Mouse (Mus musculus) limb, embryonic 14.5 days (tissue): ENCODE measurements at regions not wholly inside any gene's neighbourhood (a gene's known extent, or its start where the extent isn't known, plus 50 kb on each side); places are given as distances from the start of the nearest gene placed in this dataset.

Source experiments
- ATAC-seq: fragments of 200-750 bp; cut with Nextera tagmentation; 2 replicates; pipeline ENCODE4 v1.8.0; 2017; ENCODE audit warnings: low read depth, moderate number of reproducible peaks, moderate TSS enrichment; ENCODE audit not compliant: low FRiP score
- DNase-seq: peaks from one replicate; pipeline ENCODE4 v3.0.0-alpha.2; 2015; ENCODE audit warnings: low spot score
- H3K27ac ChIP-seq: fragments of 300-500 bp; sonication (generic); replicated peaks from 2 replicates; pipeline ENCODE4 v1.5.1; 2014; ENCODE audit warnings: low read depth, mild to moderate bottlenecking, low read length, moderate library complexity, mixed read lengths
- H3K27me3 ChIP-seq: fragments of 300-500 bp; sonication (generic); 2 replicates; pipeline ENCODE4 v1.6.1; 2014; ENCODE audit warnings: low read length, mixed read lengths; ENCODE audit not compliant: control insufficient read depth, insufficient read depth
- H3K36me3 ChIP-seq: fragments of 300-500 bp; sonication (generic); 2 replicates; pipeline ENCODE4 v1.6.1; 2014; ENCODE audit warnings: mild to moderate bottlenecking, low read length, moderate library complexity, mixed read lengths; ENCODE audit not compliant: control insufficient read depth, insufficient read depth
- H3K4me1 ChIP-seq: fragments of 300-500 bp; sonication (generic); 2 replicates; pipeline ENCODE4 v1.6.1; 2014; ENCODE audit warnings: antibody characterized with exemption, low read length, mixed read lengths; ENCODE audit not compliant: control insufficient read depth, insufficient read depth
- H3K4me2 ChIP-seq: fragments of 300-500 bp; sonication (generic); replicated peaks from 2 replicates; pipeline ENCODE4 v1.6.1; 2014; ENCODE audit warnings: low read depth, mild to moderate bottlenecking, low read length, moderate library complexity; ENCODE audit not compliant: severe bottlenecking
- H3K4me3 ChIP-seq: fragments of 300-500 bp; sonication (generic); replicated peaks from 2 replicates; pipeline ENCODE4 v1.5.1; 2014; ENCODE audit warnings: low read length
- H3K9ac ChIP-seq: fragments of 300-500 bp; sonication (generic); 2 replicates; pipeline ENCODE4 v1.6.1; 2014; ENCODE audit warnings: mild to moderate bottlenecking, low read depth, low read length, moderate library complexity; ENCODE audit not compliant: severe bottlenecking
- H3K9me3 ChIP-seq: fragments of 300-500 bp; sonication (generic); 2 replicates; pipeline ENCODE4 v1.6.1; 2016; ENCODE audit warnings: low read length; ENCODE audit not compliant: control insufficient read depth
- POLR2A ChIP-seq: fragments of 200-500 bp; IDR thresholded peaks from 2 replicates; pipeline ENCODE4 v1.8.0; 2012; ENCODE audit warnings: inconsistent platforms, mild to moderate bottlenecking, moderate library complexity, borderline replicate concordance; ENCODE audit not compliant: insufficient read depth, insufficient read length; ENCODE audit errors: extremely low read depth
- WGBS: fragments of 180-500 bp; shearing (Covaris S2); extraction: QIAGEN DNeasy Blood & Tissue Kit; methylation state at CpG from one replicate; pipeline ENCODE4 v1.1.7; 2014; 5-methylcytosine and 5-hydroxymethylcytosine counted together

- TF ChIP-seq POLR2A, result no peak
- WGBS, result 82% methylated on average over 4 of the region's 4 CpGs
- Histone ChIP-seq H3K36me3 (no peaks in the 10 kb centered on the region), H3K4me3 (no peak overlapping the region), H3K9ac (no peak overlapping the region), H3K9me3 (no peaks in the 10 kb centered on the region), H3K27me3 (no peaks in the 10 kb centered on the region), H3K4me2 (no peak overlapping the region), H3K27ac (no peak overlapping the region), H3K4me1 (no peaks in the 10 kb centered on the region)
- DNase-seq, result no peak
- ATAC-seq, result no peak
These were observed 276.3 kb upstream of the Rnf32 start for GRCm38 (mm10) chr5:28919296-28920063.

DNA sequence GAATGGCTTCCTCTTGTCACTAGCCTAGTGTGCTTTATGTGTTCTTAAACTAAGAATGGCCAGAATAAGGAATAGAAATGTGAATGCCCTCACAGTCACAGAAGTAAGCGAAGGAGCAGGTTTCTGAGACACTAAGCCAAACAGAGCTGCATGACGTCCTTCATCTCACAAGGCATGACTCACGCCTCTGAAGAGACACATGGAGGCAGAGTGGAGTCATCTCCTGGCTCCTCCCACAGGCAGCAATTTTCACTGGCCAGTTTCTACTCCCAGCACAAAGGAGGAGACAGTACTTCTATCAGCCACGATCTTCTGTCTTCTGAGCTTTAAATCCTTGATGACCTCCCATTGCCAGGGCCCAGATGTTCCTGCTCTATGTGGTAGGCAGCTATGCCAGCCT is 291.3 kb upstream of the Rnf32 start:
- no peak for ATAC-seq
- no peak overlapping the region for H3K27ac ChIP-seq
- no peak for DNase-seq
- TF ChIP-seq POLR2A, result no peak
- no peak overlapping the region for H3K4me3 ChIP-seq
- H3K4me1 ChIP-seq, result no peaks in the 10 kb centered on the region
- no peak overlapping the region for H3K9ac ChIP-seq
- H3K27me3 ChIP-seq, result no peaks in the 10 kb centered on the region
- no peaks in the 10 kb centered on the region for H3K36me3 ChIP-seq
- WGBS, result 52% methylated on average over 4 of the region's 4 CpGs
- H3K4me2 ChIP-seq, result no peak overlapping the region
- no peaks in the 10 kb centered on the region for H3K9me3 ChIP-seq

DNA sequence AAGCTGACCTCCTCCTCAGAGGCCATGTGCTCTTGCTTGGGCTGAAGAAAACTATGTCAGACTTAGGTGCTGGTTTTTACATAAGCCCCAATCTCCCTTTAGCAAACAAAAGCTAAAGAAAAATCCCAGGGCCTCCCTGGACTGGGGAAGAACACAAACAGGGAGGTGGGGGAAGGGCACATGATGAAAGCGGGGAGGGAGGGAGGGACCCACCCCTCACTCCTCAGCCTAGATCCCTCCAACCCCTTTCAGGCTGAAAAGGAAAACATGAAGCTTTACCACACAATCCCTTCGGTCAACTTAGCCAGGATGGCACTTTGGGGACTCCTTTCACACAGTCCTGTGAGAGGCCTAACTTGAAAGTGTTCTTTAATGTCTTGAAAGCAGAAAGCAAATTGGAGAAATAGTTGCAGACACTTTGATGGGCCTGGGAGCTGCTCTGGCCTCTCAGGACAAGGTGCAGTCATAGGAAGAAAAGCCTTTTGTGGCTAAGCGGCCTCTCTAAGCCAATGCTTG is 291.9 kb upstream of the Rnf32 start:
- no peaks in the 10 kb centered on the region for H3K36me3 ChIP-seq
- no peak overlapping the region for H3K4me2 ChIP-seq
- no peak for DNase-seq

DNA sequence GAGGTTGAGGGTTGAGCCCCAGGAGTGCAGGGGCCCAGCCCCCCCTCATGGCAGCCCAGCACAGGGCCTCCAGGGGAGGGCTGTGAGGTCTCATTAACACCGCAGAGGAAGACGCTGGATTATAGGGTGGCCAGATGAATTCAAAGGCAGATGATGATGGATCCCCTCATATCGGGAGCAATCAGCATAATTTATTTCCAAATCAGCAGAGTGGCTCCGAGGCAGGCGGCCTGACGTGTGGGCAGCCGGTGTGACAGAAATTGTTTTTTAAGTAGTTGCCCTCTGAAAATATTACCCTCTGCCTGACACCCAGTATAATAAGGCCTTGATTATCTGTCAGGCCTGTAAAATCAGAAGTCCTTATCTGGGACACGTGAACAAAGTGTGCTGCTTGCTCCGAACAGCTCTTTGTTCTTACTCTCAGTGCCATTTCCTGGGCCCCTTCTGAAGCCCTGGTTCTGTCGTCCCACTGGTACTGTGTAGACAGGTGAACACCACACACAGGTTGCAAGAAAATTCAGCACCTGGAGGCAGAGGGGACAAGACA is 303.0 kb upstream of the Rnf32 start:
- no peak for TF ChIP-seq POLR2A
- no peak overlapping the region for H3K4me2 ChIP-seq
- DNase-seq (no peak), ATAC-seq (no peak)
- no peak overlapping the region for H3K9ac ChIP-seq
- no peaks in the 10 kb centered on the region for H3K4me1 ChIP-seq
- no peaks in the 10 kb centered on the region for H3K36me3 ChIP-seq
- H3K27me3 ChIP-seq, result no peaks in the 10 kb centered on the region
- H3K27ac ChIP-seq, result no peak overlapping the region
- WGBS, result 22% methylated on average over 10 of the region's 10 CpGs
- no peaks in the 10 kb centered on the region for H3K9me3 ChIP-seq
- no peak overlapping the region for H3K4me3 ChIP-seq

More for the DNA sequence above, 291.9 kb upstream of the Rnf32 start:
- no peaks in the 10 kb centered on the region for H3K4me1 ChIP-seq
- H3K27me3 ChIP-seq, result no peaks in the 10 kb centered on the region
- TF ChIP-seq POLR2A, result no peak
- no peak for ATAC-seq
- H3K27ac ChIP-seq, result no peak overlapping the region
- no peaks in the 10 kb centered on the region for H3K9me3 ChIP-seq
- 19% methylated on average over 2 of the region's 3 CpGs for WGBS
- H3K4me3 ChIP-seq, result no peak overlapping the region
- no peak overlapping the region for H3K9ac ChIP-seq

DNA sequence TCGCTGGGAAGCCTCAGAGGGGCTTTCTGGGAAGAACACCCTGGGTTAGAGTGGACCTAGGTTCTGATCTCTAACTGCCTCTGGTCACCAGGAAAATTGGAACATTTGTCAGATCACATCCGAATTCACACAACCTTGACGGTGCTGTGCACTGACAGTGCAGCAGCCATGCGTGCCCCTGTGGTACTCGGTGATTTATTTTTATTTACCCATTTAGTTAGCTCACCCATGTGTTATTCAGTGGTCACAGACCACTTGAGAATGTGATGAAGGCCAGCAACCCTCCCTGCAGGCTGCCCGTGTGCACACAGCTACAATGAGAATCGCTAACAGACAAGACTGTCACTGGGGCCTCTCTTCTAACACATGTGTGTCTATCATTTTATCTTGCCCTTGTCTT is 303.8 kb upstream of the Rnf32 start:
- Histone ChIP-seq H3K4me1 (no peaks in the 10 kb centered on the region), H3K4me3 (no peak overlapping the region), H3K27ac (no peak overlapping the region), H3K4me2 (no peak overlapping the region), H3K9ac (no peak overlapping the region), H3K27me3 (no peaks in the 10 kb centered on the region), H3K36me3 (no peaks in the 10 kb centered on the region), H3K9me3 (no peaks in the 10 kb centered on the region)
- 74% methylated on average over 7 of the region's 7 CpGs for WGBS
- TF ChIP-seq POLR2A, result no peak
- no peak for ATAC-seq
- DNase-seq, result no peak
